Mouse (Mus musculus) hindbrain, embryonic 13.5 days (tissue): Measurements from ENCODE around the gene Hand2. TPM values are rescaled to one million over a fixed set of nuclear protein-coding genes. Genes with fewer than 3 reads are reported as not detected.

ENCODE experiments used
- ATAC-seq: fragments of 200-750 bp; cut with Nextera tagmentation; 2 replicates; pipeline ENCODE4 v1.8.0; 2017; ENCODE audit warnings: moderate TSS enrichment; ENCODE audit not compliant: low FRiP score
- H3K27ac ChIP-seq: fragments of 300-500 bp; sonication (generic); 2 replicates; pipeline ENCODE4 v1.5.1; 2015; ENCODE audit warnings: inconsistent platforms, mild to moderate bottlenecking, moderate library complexity
- H3K27me3 ChIP-seq: fragments of 300-500 bp; sonication (generic); 2 replicates; pipeline ENCODE4 v1.6.1; 2015; ENCODE audit warnings: mild to moderate bottlenecking, inconsistent platforms
- H3K36me3 ChIP-seq: fragments of 300-500 bp; sonication (generic); 2 replicates; pipeline ENCODE4 v1.6.1; 2015; ENCODE audit warnings: mild to moderate bottlenecking, inconsistent platforms
- H3K4me1 ChIP-seq: fragments of 300-500 bp; sonication (generic); replicated peaks from 2 replicates; pipeline ENCODE4 v1.6.1; 2015; ENCODE audit warnings: inconsistent platforms
- H3K4me2 ChIP-seq: fragments of 300-500 bp; sonication (generic); 2 replicates; pipeline ENCODE4 v1.6.1; 2015; ENCODE audit warnings: inconsistent platforms, mild to moderate bottlenecking, moderate library complexity
- H3K4me3 ChIP-seq: fragments of 300-500 bp; sonication (generic); 2 replicates; pipeline ENCODE4 v1.5.1; 2015; ENCODE audit warnings: mild to moderate bottlenecking, inconsistent platforms
- H3K9ac ChIP-seq: fragments of 300-500 bp; sonication (generic); 2 replicates; pipeline ENCODE4 v1.6.1; 2015; ENCODE audit warnings: mild to moderate bottlenecking, inconsistent platforms
- H3K9me3 ChIP-seq: fragments of 300-500 bp; sonication (generic); 2 replicates; pipeline ENCODE4 v1.6.1; 2016; ENCODE audit warnings: inconsistent platforms
- WGBS: fragments of 180-500 bp; shearing (Covaris S2); methylation state at CpG from one replicate; pipeline ENCODE4 v1.1.7; 2015; 5-methylcytosine and 5-hydroxymethylcytosine counted together
- polyA plus RNA-seq: library from polyadenylated mRNA; unstranded; fragments of >200 nt; fragmentation: Nextera tagmentation; extraction: Ambion mirVana; gene quantifications from 2 replicates; pipeline ENCODE4 v1.2.1, GENCODE M21; 2015

Hand2 gene
- polyA plus RNA-seq, 1 experiment from 2014 or later, result not detected

GRCm38 (mm10) chr8:57317890-57318480, 2.8 kb upstream of the Hand2 start:
- no peak overlapping the region for H3K4me2 ChIP-seq
- H3K27me3 ChIP-seq, result peaks cover 98% of the 10 kb centered on the region
- H3K4me3 ChIP-seq, result no peak overlapping the region
- H3K9me3 ChIP-seq, result no peaks in the 10 kb centered on the region
- H3K9ac ChIP-seq, result no peak overlapping the region
- WGBS, result 3% methylated on average over 5 of the region's 5 CpGs
- H3K36me3 ChIP-seq, result no peaks in the 10 kb centered on the region
- no peak overlapping the region for H3K27ac ChIP-seq
- no peak for ATAC-seq
- H3K4me1 ChIP-seq, result peaks cover 15% of the 10 kb centered on the region

- H3K4me3 ChIP-seq, result no peak overlapping the region
- no peaks in the 10 kb centered on the region for H3K9me3 ChIP-seq
- peaks cover 98% of the 10 kb centered on the region for H3K27me3 ChIP-seq
- no peak for ATAC-seq
- WGBS, result under 1% methylated on average over 17 of the region's 17 CpGs
- H3K4me1 ChIP-seq, result peaks cover 15% of the 10 kb centered on the region
- H3K9ac ChIP-seq, result no peak overlapping the region
- H3K27ac ChIP-seq, result no peak overlapping the region
- H3K36me3 ChIP-seq, result no peaks in the 10 kb centered on the region
- no peak overlapping the region for H3K4me2 ChIP-seq
Measured at GRCm38 (mm10) chr8:57319092-57319980, 1.4 kb upstream of the Hand2 start.

GRCm38 (mm10) chr8:57319981-57320585, 700 bp upstream of the Hand2 start:
- ATAC-seq, result no peak
- H3K4me3 ChIP-seq, result no peak overlapping the region
- H3K9ac ChIP-seq, result no peak overlapping the region
- H3K27ac ChIP-seq, result no peak overlapping the region
- peaks cover 97% of the 10 kb centered on the region for H3K27me3 ChIP-seq
- H3K9me3 ChIP-seq, result no peaks in the 10 kb centered on the region
- 2% methylated on average over 22 of the region's 22 CpGs for WGBS
- H3K4me1 ChIP-seq, result peaks cover 15% of the 10 kb centered on the region
- no peaks in the 10 kb centered on the region for H3K36me3 ChIP-seq
- H3K4me2 ChIP-seq, result no peak overlapping the region

- Histone ChIP-seq H3K27me3 (peaks cover 97% of the 10 kb centered on the region), H3K36me3 (no peaks in the 10 kb centered on the region), H3K27ac (no peak overlapping the region), H3K4me1 (peaks cover 15% of the 10 kb centered on the region), H3K9ac (no peak overlapping the region), H3K4me2 (peak overlapping the region; percentile 50), H3K4me3 (peak overlapping the region; percentile 26), H3K9me3 (no peaks in the 10 kb centered on the region)
- WGBS, result under 1% methylated on average over 63 of the region's 64 CpGs
- peak; percentile 62; the same call in 1 of the 2 replicates for ATAC-seq
Measured at GRCm38 (mm10) chr8:57321898-57322895, 1.4 kb downstream of the Hand2 start.

GRCm38 (mm10) chr8:57322961-57323941, 2.5 kb downstream of the Hand2 start:
- H3K27ac ChIP-seq, result no peak overlapping the region
- H3K27me3 ChIP-seq, result peaks cover 97% of the 10 kb centered on the region
- H3K4me3 ChIP-seq, result no peak overlapping the region
- H3K4me2 ChIP-seq, result no peak overlapping the region
- H3K4me1 ChIP-seq, result peaks cover 17% of the 10 kb centered on the region
- 1% methylated on average over 31 of the region's 31 CpGs for WGBS
- ATAC-seq, result no peak
- H3K36me3 ChIP-seq, result no peaks in the 10 kb centered on the region
- H3K9me3 ChIP-seq, result no peaks in the 10 kb centered on the region
- no peak overlapping the region for H3K9ac ChIP-seq

GRCm38 (mm10) chr8:57324091-57324490, 3.3 kb downstream of the Hand2 start:
- WGBS, result under 1% methylated on average over 12 of the region's 12 CpGs
- ATAC-seq, result no peak
- no peak overlapping the region for H3K4me2 ChIP-seq
- H3K9ac ChIP-seq, result no peak overlapping the region
- peaks cover 97% of the 10 kb centered on the region for H3K27me3 ChIP-seq
- H3K36me3 ChIP-seq, result no peaks in the 10 kb centered on the region
- H3K27ac ChIP-seq, result no peak overlapping the region
- H3K4me1 ChIP-seq, result peaks cover 21% of the 10 kb centered on the region
- no peaks in the 10 kb centered on the region for H3K9me3 ChIP-seq
- no peak overlapping the region for H3K4me3 ChIP-seq

GRCm38 (mm10) chr8:57324671-57325070, 3.9 kb downstream of the Hand2 start:
- no peaks in the 10 kb centered on the region for H3K36me3 ChIP-seq
- peaks cover 97% of the 10 kb centered on the region for H3K27me3 ChIP-seq
- WGBS, result 2% methylated on average over 5 of the region's 5 CpGs
- peaks cover 21% of the 10 kb centered on the region for H3K4me1 ChIP-seq
- ATAC-seq, result no peak
- H3K4me3 ChIP-seq, result no peak overlapping the region
- H3K9ac ChIP-seq, result no peak overlapping the region
- no peak overlapping the region for H3K27ac ChIP-seq
- H3K4me2 ChIP-seq, result no peak overlapping the region
- no peaks in the 10 kb centered on the region for H3K9me3 ChIP-seq

GRCm38 (mm10) chr8:57325111-57325891, 4.5 kb downstream of the Hand2 start:
- Histone ChIP-seq H3K27me3 (peaks cover 97% of the 10 kb centered on the region), H3K4me1 (peaks cover 21% of the 10 kb centered on the region), H3K4me2 (no peak overlapping the region), H3K9me3 (no peaks in the 10 kb centered on the region), H3K9ac (no peak overlapping the region), H3K27ac (no peak overlapping the region), H3K4me3 (no peak overlapping the region), H3K36me3 (no peaks in the 10 kb centered on the region)
- ATAC-seq, result no peak
- under 1% methylated on average over 21 of the region's 21 CpGs for WGBS

GRCm38 (mm10) chr8:57326091-57327065, 5.6 kb downstream of the Hand2 start:
- peaks cover 98% of the 10 kb centered on the region for H3K27me3 ChIP-seq
- no peak for ATAC-seq
- no peaks in the 10 kb centered on the region for H3K9me3 ChIP-seq
- no peak overlapping the region for H3K4me3 ChIP-seq
- no peak overlapping the region for H3K27ac ChIP-seq
- H3K36me3 ChIP-seq, result no peaks in the 10 kb centered on the region
- peaks cover 13% of the 10 kb centered on the region for H3K4me1 ChIP-seq
- no peak overlapping the region for H3K4me2 ChIP-seq
- 3% methylated on average over 27 of the region's 27 CpGs for WGBS
- H3K9ac ChIP-seq, result no peak overlapping the region
